Mouse (Mus musculus): ENCODE results near the gene Gstz1.
A peak's percentile ranks its signal among the peaks of the same experiment; 100 is the strongest.
"Not testable (repeated sequence)": the region's sequence is repeated elsewhere in the genome, so short reads cannot be mapped to it uniquely, and the experiment has no call there.

Gene Gstz1

DNA sequence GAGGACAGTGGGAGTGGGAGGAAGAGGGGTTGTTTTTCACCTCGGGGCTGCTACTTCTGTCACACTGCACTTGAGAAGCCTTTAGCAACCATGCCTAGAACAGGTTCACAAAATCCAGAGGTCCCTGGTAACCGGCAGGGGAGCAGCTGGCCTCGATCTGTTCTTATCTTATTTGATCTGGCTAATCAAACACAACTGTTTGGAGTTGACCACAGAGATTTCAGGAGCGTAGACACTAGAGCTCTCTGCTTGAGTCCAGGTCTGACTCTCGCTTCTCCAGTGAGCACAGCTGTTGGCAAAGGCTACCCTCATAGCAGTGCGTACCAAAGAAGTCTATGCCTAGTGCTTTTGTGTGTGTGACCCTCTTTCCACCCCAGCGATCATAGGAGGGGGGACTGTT is 11.1 kb downstream of the Gstz1 start:
- peak in 1 of 2 experiments; percentile 11 for DNase-seq

GRCm38 (mm10) chr12:87160310-87160709 is 13.3 kb downstream of the Gstz1 start:
- DNase-seq = no peak

- no peak for DNase-seq
These were observed 13.8 kb downstream of the Gstz1 start for GRCm38 (mm10) chr12:87160815-87161214.

- no peak for DNase-seq
These were observed 28.4 kb downstream of the Gstz1 start for GRCm38 (mm10) chr12:87175194-87175946.

DNA sequence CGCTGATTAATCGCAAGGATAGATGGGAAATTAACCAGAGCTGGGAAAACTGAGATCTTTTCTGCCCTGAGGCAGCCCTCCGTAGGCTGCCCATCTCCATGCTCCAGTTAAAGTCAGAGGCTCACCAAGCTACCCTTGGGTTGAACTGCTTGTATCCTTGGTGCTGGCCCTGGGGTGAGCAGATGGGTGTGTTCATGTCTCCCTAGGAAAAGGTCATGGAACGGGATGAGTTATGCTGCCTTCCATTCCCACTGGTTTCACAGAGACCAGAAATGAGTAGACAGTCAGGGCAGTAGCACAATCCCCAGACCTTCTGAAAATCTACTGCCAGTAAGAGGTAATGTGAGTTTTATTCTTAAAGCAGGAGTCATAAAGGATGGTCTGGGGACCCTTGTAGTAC is 30.7 kb downstream of the Gstz1 start:
- DNase-seq = no peak

GRCm38 (mm10) chr12:87193008-87193407 is 46.0 kb downstream of the Gstz1 start:
- DNase-seq = no peak

GRCm38 (mm10) chr12:87195069-87195468 is 48.1 kb downstream of the Gstz1 start:
- no peak for DNase-seq

GRCm38 (mm10) chr12:87196310-87196709 is 49.3 kb downstream of the Gstz1 start:
- DNase-seq = no peak

- no peak for DNase-seq
These were observed 51.8 kb downstream of the Gstz1 start for GRCm38 (mm10) chr12:87198792-87199191.

- DNase-seq = peak in 1 of 2 experiments; percentile 57
These were observed 52.4 kb downstream of the Gstz1 start, which contains the start of gene Samd15 for GRCm38 (mm10) chr12:87199206-87199972. Gene Samd15, plus strand, starts transcription at chr12:87199723.

DNA sequence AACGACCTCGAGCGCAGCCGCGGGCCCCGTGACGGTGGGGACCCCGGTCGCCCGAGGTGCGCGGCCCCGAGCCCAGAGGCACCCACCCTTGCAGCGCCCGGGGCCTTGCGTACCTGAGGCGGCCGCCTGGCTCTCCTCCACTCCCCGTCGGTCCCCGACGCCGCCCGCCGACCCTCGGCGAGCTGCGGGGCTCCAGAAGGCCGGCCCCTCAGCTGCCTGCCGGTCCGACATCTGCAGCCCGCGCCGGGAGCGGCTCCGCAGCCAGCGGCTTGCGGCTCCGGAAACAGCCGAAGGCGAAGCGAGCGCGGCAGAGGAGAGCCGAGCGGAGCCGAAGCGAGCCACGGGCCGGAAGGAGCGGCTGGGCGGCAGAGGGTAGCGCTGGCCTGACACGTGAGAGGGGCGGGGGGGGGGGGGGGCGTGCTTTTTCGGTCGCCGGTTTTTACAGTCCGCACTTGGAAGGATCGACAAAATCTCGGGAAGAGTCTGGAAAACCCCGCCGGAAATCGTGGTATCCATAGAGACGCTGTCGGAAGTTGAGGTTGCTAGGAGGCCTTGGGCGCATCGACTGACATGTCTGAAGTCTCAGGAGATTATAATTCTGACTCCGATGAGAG is 53.1 kb downstream of the Gstz1 start, which contains the start of gene Tmed8:
Tmed8 (minus strand) TSS at position 482 of the 614 bp plus-strand sequence.
- peak; percentile 84 to 91 for DNase-seq

DNA sequence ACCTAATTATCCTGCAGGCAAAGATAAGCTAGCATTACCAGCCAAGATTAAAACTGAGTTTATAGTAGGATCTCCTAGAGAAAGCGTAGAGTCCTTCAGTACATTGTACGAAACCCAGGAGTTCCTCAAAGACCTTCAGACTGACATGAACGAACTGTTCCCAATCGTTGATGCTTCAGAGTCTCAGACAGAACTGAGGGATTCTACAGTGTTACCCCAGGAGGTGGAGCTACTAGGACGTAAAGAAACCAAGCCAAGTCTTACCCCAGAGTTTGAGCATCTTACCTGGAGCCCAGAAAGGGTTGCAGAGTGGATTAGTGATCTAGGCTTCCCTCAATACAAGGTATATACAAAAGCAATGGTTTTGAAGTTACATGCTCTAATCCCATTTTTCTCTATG is 54.7 kb downstream of the Gstz1 start:
- DNase-seq = no peak

GRCm38 (mm10) chr12:87205789-87206188 is 58.8 kb downstream of the Gstz1 start:
- not testable (repeated sequence) for DNase-seq

GRCm38 (mm10) chr12:87212844-87213606 is 66.1 kb downstream of the Gstz1 start:
- no peak for DNase-seq

All from kidney, postnatal 4 days (tissue).